Mouse (Mus musculus) cerebellum, adult 8-10 months (tissue): ENCODE measurements around the gene Tlcd2.

Experiments used
- DNase-seq: peaks from one replicate; pipeline ENCODE4 v3.0.0; 2022

The Tlcd2 gene

DNA sequence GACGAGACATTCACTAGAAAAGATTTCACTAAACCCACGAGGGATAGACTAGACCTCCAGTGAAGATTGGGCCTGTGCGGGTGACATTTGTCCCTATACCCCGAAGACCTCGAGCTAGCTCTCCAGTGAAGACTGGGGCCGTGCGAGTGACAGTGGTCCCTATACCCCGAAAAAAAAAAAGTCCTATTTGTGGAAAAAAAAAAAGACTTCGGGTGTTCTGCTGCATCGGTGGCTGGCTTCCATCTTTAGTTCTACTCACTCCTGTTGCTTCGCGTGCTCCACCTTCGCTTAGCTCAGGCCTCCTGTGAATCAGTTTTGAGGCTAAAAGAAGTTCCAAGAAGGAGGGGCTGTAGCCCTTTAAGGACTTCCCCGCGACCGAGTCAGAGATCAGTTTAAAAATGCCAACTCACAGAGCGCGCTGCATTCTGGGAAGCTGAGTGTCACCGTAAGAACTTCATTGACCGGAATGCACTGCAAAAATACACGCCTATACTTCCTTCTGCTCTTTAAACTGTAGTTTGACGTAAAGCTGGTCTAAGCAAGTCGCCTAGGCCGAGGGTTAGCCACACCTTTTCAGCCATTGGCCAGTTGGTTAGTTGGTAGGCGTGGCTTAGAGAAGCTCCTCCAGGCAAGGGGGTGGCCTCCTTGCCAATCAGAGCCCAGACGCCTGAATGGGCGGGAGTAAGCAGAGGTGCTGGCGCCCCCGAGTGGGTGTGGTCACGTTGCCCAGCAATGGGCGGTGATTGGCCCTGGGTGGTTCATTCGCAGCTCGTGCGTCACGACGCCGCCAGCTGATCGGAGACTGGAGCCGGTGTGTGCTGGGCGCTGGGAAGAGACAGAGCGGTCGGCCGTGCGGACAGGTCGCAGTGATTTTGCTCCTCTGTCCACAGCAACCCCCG, at the start of gene Tlcd2:
Gene Tlcd2 (plus strand): TSS at position 872 of the 899 bp plus-strand sequence.
- peak; percentile 99 for DNase-seq

- DNase-seq, result no peak
These were observed 46.4 kb upstream of the Tlcd2 start for GRCm38 (mm10) chr11:75415096-75415495.

DNA sequence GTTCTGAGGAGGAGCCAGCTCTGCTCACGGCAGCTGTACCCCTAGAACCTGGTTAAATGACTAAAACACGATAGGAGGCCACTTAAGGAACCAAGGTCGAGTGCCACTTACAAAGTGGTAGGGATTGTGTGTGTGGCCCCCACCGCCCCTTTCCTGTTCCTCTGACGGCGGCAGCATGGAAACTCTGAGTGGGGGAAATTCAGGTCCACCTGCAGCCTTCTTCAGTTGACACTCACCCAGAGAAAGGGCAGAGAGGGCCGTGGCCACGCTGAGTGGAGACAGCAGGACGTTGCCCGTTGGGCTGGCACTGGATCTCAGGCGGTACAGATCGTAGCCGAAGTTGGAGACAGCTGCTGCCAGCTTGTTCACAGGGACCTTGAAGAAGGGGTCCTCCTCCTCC, 45.5 kb upstream of the Tlcd2 start:
- no peak for DNase-seq

GRCm38 (mm10) chr11:75420037-75420436, 41.5 kb upstream of the Tlcd2 start:
- DNase-seq, result no peak

DNA sequence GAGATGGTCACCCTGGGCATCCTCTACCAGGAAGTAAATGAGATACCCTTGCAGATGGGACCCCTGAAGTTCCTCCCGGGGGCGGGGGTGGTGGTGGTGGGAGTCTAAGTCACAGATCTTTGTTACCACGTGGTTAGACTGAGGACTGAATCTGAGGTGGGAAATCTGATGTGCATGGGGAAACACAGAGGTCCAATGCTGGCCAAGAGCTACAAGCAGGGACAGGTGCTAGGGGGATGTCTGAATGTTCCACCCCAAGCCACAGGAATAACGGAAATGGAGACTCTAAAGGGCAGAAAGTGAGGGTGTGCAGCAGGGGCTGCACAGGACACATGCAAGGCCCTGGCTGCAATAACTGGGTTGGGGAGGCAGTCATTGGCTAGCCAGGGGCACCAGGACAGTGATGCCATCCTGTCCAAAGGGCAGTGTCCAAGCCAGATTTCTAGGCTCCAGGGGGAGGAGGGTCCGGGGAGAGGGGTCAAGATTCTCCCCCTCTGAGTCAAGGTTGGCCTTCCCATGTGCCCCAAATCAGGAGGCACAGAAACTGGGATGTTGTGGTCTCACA, 40.6 kb upstream of the Tlcd2 start:
- no peak for DNase-seq

GRCm38 (mm10) chr11:75421375-75422012, 40.0 kb upstream of the Tlcd2 start:
- no peak for DNase-seq

- DNase-seq, result no peak
These were observed 39.3 kb upstream of the Tlcd2 start, which contains the start of gene Serpinf1 for GRCm38 (mm10) chr11:75422013-75422792. Serpinf1 (minus strand) TSS chr11:75422701.

- no peak for DNase-seq
These were observed 38.4 kb upstream of the Tlcd2 start for GRCm38 (mm10) chr11:75423091-75423490.

DNA sequence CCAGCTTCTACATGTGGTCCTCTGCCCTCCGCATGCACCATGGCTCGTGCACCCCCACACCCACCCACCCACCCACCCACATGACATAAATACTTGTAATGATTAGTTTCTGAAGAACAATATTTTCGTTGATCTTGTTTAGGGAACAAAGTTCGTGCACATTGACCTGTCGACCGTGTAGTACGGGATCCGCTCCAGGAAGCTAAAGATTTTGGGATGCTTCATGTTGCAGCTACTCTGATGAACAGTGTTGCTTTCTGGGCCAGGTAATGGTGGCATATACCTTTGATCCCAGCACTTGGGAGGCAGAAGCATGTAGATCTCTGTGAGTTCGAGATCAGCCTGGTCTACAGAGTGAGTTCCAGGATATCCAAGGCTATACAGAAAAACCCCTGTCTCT, 37.5 kb upstream of the Tlcd2 start:
- no peak for DNase-seq

DNA sequence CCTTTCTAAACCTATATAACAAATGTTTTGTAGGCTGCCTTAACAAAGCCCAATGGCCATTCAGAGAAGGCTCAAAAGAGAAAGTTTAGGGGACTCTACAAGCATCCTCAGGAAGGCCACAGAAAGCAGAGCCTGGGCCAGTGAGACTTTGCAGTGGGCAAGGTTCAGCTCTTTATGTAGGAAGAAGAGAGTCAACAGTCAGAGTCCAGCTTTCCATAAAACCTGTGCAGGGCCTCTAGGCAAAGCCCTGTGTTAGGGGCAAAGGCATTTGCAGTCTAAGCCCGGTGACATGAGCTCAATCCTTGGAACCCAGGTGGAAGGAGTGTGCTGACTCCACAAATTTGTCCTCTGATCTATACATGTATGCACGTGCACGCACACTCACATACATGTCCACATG, 37.1 kb upstream of the Tlcd2 start:
- no peak for DNase-seq

- DNase-seq, result no peak
These were observed 32.4 kb upstream of the Tlcd2 start for GRCm38 (mm10) chr11:75429019-75429705.

DNA sequence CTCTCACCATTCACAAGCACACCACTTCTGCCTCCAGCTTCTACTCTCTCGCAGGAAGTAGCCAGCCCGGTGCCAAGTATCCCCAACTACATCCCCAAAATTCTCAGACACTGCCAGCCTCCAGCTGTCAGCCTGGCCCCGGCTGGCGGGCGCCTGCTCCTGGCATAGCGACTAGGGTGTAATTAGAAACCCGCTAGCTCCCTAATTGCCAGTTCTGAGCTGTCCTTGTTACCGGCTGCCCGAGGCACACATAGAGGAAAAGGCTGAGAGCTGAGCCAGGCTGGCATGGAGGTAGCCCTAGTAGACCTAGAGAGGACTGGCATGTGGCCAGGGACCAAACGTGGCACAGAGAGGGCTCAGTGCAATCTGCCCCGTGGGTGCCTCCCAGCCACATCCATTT, 30.2 kb upstream of the Tlcd2 start:
- DNase-seq, result peak; percentile 64

DNA sequence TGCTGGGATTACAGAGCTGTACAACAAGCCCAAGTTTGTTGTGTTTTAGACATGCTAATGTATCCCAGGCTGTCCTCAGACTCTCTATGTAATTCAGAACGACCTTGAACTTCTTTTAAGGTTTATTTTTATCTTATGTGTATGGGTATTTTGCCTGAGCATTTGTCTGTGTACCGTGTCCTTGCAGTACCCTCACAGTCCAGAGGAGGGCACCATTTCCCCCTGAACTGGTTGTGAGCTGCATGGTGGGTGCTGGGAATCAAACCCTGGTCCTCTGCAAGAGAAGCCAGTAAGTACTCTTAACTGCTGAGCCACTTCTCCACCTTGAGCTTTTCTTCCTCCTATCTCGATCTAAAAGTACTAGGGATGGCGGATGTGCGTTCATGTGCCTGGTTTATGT, 27.4 kb upstream of the Tlcd2 start:
- no peak for DNase-seq

DNA sequence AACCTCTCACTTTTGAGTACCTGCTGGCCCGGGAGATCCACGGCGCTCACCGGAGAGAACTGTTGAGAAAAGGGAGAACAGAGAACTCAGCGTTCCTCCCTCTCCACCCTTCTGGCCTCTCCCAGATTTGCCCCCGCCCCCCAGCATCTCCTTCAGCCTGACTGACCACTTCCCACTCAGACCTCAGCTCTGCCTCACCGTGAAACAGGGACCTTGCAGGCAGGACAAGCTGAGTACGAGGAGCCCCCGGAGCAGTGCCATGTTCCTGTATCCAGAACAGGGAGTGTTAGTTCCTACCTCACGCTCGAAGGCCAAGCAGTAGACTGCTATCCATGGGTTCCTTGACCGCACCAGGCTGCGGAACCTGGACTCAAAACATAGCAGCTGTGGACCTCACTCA, 23.3 kb upstream of the Tlcd2 start:
- DNase-seq, result no peak

- DNase-seq, result no peak
These were observed 22.7 kb upstream of the Tlcd2 start for GRCm38 (mm10) chr11:75438804-75439203.

DNA sequence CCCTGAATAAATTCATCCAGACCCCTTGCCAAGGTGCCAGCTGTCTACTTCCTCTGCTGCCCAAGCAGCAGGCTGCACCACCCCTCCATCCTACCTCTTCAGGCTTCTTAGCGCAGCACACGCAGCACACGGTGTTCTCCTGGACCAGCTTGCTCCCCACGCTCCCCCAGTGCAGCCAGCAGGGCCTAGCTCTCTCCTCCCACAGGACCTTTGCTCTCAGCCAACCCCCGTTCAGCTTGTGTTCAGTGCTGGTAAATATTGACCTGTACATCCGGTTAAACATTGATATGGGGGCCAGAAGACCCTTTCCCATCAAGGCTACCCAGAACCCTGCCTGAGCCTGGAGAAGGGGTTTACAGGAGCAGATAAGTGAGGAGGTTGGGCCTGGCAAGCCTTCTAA, 22.2 kb upstream of the Tlcd2 start, which contains the start of gene Serpinf2:
Gene Serpinf2 (minus strand): TSS at position 229 of the 400 bp plus-strand sequence.
- no peak for DNase-seq

DNA sequence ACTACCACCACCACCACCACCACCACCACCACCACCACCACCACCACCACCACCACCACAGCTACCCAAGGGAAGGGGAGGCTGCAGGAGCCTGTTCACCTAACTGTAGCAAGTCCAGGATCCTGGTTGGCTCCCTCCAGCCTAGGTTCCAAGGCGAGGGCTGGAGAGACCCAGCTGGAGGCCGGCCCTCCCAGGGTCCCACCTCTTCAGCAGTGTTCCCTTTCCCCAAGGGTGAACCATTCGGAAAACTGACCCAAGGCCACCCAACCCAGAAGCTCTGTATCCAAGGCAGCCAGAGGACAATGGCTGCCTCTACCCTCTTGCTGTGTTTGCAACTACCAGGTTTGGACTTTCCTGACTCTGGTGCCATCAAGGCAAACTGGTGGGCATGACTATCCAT, 21.6 kb upstream of the Tlcd2 start:
- no peak for DNase-seq

DNA sequence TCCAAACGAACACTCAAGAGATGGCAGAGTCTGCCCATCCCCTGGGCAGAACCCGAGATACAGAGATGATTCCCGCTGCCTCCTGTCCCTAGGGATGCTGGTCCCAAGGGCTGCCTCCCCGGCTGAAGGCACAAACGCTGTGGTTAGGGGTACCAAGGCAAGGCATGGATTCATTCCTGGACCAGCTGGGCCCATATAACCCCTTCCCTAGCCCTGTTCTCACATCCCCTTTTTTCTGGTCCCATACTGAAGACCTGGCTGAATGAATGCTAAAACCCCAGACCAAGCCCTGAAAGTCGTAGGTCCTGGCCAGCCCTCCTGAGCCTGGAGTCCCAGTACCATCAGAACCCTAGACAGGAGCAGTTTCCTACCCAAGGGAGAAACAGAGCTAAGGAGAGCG, 20.5 kb upstream of the Tlcd2 start:
- no peak for DNase-seq

- no peak for DNase-seq
These were observed 19.9 kb upstream of the Tlcd2 start for GRCm38 (mm10) chr11:75441601-75442000.

DNA sequence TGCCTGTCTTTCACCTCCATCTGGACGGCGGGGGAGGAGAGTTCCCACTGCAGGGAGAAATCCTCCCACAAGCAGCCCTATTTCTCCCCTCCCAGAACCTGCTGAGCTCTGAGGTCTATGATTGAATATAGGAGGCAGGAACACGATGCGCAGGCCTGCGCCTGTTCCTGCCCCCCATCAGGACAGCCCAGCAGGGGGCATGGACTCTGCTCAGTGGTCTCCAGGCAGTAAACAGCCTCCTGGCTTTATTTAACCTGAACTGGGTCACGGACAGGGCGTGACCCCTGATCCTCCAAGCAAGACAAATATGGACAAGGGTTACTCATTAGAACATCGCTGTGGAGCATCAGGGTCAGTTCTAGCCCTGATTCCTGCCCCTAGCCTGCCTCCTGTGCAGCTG, 17.8 kb upstream of the Tlcd2 start:
- no peak for DNase-seq

DNA sequence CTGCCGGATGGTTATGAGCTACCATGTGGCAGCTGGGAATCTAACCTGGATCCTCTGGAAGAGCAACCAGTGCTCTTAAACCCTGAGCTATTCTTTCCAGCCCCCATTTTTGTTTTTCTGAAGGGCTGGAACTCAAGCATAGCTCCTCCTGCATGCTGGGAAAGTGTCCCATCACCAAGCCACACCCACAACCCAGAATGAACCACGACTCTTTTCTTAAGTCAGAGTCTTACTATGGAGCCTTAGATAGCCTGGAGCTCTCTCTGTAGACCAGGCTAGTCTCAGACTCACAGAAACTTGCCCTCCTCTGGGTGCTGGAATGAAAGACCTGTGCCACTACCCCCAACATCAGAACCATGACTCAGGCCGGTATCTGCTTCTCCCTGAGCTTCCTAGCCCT, 12.9 kb upstream of the Tlcd2 start:
- DNase-seq, result no peak

DNA sequence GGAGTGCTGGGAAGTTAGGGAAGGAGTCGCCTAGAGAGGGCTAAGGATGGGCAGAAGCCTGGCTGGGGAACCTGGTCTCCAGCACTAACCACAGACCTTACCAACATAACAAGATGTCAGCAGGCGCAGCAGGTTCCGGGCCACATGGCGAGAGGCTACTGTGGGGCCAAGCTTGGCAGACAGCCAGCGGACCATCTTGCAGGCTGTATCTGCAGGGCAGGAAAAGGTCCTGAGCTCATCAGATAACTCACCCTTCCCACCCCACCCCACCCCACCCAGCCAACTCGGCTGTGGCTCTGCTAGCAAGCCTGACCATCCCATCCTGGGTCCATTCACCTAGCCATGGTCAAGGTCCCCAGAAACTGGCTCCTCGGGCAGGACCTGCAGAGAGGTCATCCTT, 11.8 kb upstream of the Tlcd2 start:
- peak; percentile 52 for DNase-seq
